Comparison of ENCODE assay signal across 8 mouse cellular contexts in genomic region chr1:132741175-132741997, GRCm38 (mm10). TPM values are rescaled to one million over a fixed set of nuclear protein-coding genes. Genes with fewer than 3 reads are reported as not detected.
DNase-seq lines count a peak whose midpoint lies in the region; ATAC-seq and TF ChIP-seq lines count a peak whose summit lies in the region.

TSS of gene Nfasc (minus strand) at chr1:132741797.

- H3K4me1 ChIP-seq in lung, embryonic 14.5 days (ENCODE audit: insufficient read depth) = no peaks in the 10 kb centered on the region
- H3K4me1 ChIP-seq in embryonic facial prominence, embryonic 13.5 days = peaks cover 16% of the 10 kb centered on the region; the same call in 1 of the 2 replicates
- H3K4me1 ChIP-seq in heart, embryonic 10.5 days = peaks cover 24% of the 10 kb centered on the region
- H3K4me1 ChIP-seq in kidney, embryonic 14.5 days (ENCODE audit: control insufficient read depth, insufficient read depth, low read length) = 0 out of 2 replicates have a peak, but pooled peaks cover 2% of the 10 kb centered on the region
- H3K4me1 ChIP-seq in limb, embryonic 11.5 days (ENCODE audit: control insufficient read depth, insufficient read depth, low read length) = no peaks in the 10 kb centered on the region
- H3K4me1 ChIP-seq in neural tube, embryonic 12.5 days = peaks cover 48% of the 10 kb centered on the region

- DNase-seq in lung, embryonic 14.5 days = peak; percentile 73
- no peak for DNase-seq in lung, postnatal 25 days (ENCODE audit: low spot score)
- DNase-seq in heart, embryonic 10.5 days (ENCODE audit: low spot score) = peak; percentile 78
- peak; percentile 88 for DNase-seq in limb, embryonic 11.5 days (ENCODE audit: low spot score)
- DNase-seq in testis, postnatal 14 days (ENCODE audit: low spot score) = peak; percentile 53

- no peaks in the 10 kb centered on the region for H3K9me3 ChIP-seq in lung, embryonic 14.5 days (ENCODE audit: low read depth, low read length)
- no peaks in the 10 kb centered on the region for H3K9me3 ChIP-seq in embryonic facial prominence, embryonic 13.5 days
- no peaks in the 10 kb centered on the region for H3K9me3 ChIP-seq in heart, embryonic 10.5 days
- no peaks in the 10 kb centered on the region for H3K9me3 ChIP-seq in kidney, embryonic 14.5 days (ENCODE audit: control insufficient read depth, low read length)
- H3K9me3 ChIP-seq in limb, embryonic 11.5 days (ENCODE audit: control insufficient read depth, low read length) = no peaks in the 10 kb centered on the region
- H3K9me3 ChIP-seq in neural tube, embryonic 12.5 days = no peaks in the 10 kb centered on the region

- no peak for TF ChIP-seq CTCF in lung, embryonic 14.5 days (IDR thresholded peaks at IDR 0.05; ENCODE audit: low read depth)

- H3K27ac ChIP-seq in lung, embryonic 14.5 days (ENCODE audit: low read depth) = no peak within 1 kb of the TSS
- no peak within 1 kb of the TSS for H3K27ac ChIP-seq in embryonic facial prominence, embryonic 13.5 days
- H3K27ac ChIP-seq in heart, embryonic 10.5 days = peak within 1 kb of the TSS; percentile 52; the same call in 1 of the 2 replicates
- no peak within 1 kb of the TSS for H3K27ac ChIP-seq in kidney, embryonic 14.5 days (ENCODE audit: low read depth, low read length)
- no peak within 1 kb of the TSS for H3K27ac ChIP-seq in limb, embryonic 11.5 days (replicated peaks; ENCODE audit: low read depth, low read length)
- peak within 1 kb of the TSS; percentile 11; the same call in 1 of the 2 replicates for H3K27ac ChIP-seq in neural tube, embryonic 12.5 days

- H3K4me2 ChIP-seq in lung, embryonic 14.5 days = peak within 1 kb of the TSS; percentile 64
- H3K4me2 ChIP-seq in embryonic facial prominence, embryonic 13.5 days = peak within 1 kb of the TSS; percentile 83
- H3K4me2 ChIP-seq in kidney, embryonic 14.5 days (replicated peaks; ENCODE audit: low read depth, low read length) = peak within 1 kb of the TSS; percentile 57
- H3K4me2 ChIP-seq in limb, embryonic 11.5 days (ENCODE audit: low read depth, severe bottlenecking) = peak within 1 kb of the TSS; percentile 52
- peak within 1 kb of the TSS; percentile 68 for H3K4me2 ChIP-seq in neural tube, embryonic 12.5 days (replicated peaks)

- no peaks in the 10 kb centered on the region for H3K36me3 ChIP-seq in lung, embryonic 14.5 days (ENCODE audit: insufficient read depth)
- H3K36me3 ChIP-seq in embryonic facial prominence, embryonic 13.5 days = no peaks in the 10 kb centered on the region
- H3K36me3 ChIP-seq in heart, embryonic 10.5 days = no peaks in the 10 kb centered on the region
- H3K36me3 ChIP-seq in kidney, embryonic 14.5 days (ENCODE audit: control insufficient read depth, insufficient read depth, low read length) = no peaks in the 10 kb centered on the region
- no peaks in the 10 kb centered on the region for H3K36me3 ChIP-seq in limb, embryonic 11.5 days (ENCODE audit: control insufficient read depth, insufficient read depth, low read length)
- no peaks in the 10 kb centered on the region for H3K36me3 ChIP-seq in neural tube, embryonic 12.5 days

- H3K9ac ChIP-seq in lung, embryonic 14.5 days = peak within 1 kb of the TSS; percentile 30; the same call in 1 of the 2 replicates
- peak within 1 kb of the TSS; percentile 61 for H3K9ac ChIP-seq in embryonic facial prominence, embryonic 13.5 days
- peak within 1 kb of the TSS; percentile 28; the same call in 1 of the 2 replicates for H3K9ac ChIP-seq in kidney, embryonic 14.5 days (ENCODE audit: low read depth, low read length)
- H3K9ac ChIP-seq in limb, embryonic 11.5 days (ENCODE audit: low read length) = no peak within 1 kb of the TSS
- H3K9ac ChIP-seq in neural tube, embryonic 12.5 days = peak within 1 kb of the TSS; percentile 77

- peak within 1 kb of the TSS; percentile 35 for H3K4me3 ChIP-seq in lung, embryonic 14.5 days (ENCODE audit: low read depth, low read length)
- peak within 1 kb of the TSS; percentile 48 for H3K4me3 ChIP-seq in embryonic facial prominence, embryonic 13.5 days
- peak within 1 kb of the TSS; percentile 59 for H3K4me3 ChIP-seq in heart, embryonic 10.5 days
- H3K4me3 ChIP-seq in kidney, embryonic 14.5 days (ENCODE audit: low read length) = peak within 1 kb of the TSS; percentile 42
- peak within 1 kb of the TSS; percentile 31 for H3K4me3 ChIP-seq in limb, embryonic 11.5 days (ENCODE audit: low read depth, low read length)
- H3K4me3 ChIP-seq in neural tube, embryonic 12.5 days = peak within 1 kb of the TSS; percentile 57

- ATAC-seq in lung, embryonic 14.5 days (ENCODE audit: insufficient read depth) = peak; percentile 56
- peak; percentile 32; the same call in 1 of the 2 replicates for ATAC-seq in embryonic facial prominence, embryonic 13.5 days (ENCODE audit: insufficient number of reproducible peaks, insufficient read depth, low FRiP score, low TSS enrichment, low read depth)
- ATAC-seq in kidney, embryonic 14.5 days (ENCODE audit: low FRiP score, low TSS enrichment) = peak; percentile 72
- peak; percentile 71; the same call in 1 of the 2 replicates for ATAC-seq in limb, embryonic 11.5 days (ENCODE audit: insufficient number of reproducible peaks, low FRiP score, low TSS enrichment, low read depth)
- peak; percentile 78 for ATAC-seq in neural tube, embryonic 12.5 days (ENCODE audit: low FRiP score, low read depth)

- WGBS in lung, embryonic 14.5 days = 4% methylated on average over 48 of the region's 51 CpGs
- WGBS in embryonic facial prominence, embryonic 13.5 days = 3% methylated on average over 51 of the region's 51 CpGs
- 6% methylated on average over 50 of the region's 51 CpGs for WGBS in heart, embryonic 10.5 days
- WGBS in kidney, embryonic 14.5 days = 4% methylated on average over 48 of the region's 51 CpGs
- WGBS in limb, embryonic 11.5 days = 4% methylated on average over 51 of the region's 51 CpGs
- WGBS in neural tube, embryonic 12.5 days = 4% methylated on average over 51 of the region's 51 CpGs

- H3K27me3 ChIP-seq in lung, embryonic 14.5 days (ENCODE audit: insufficient read depth, low read length) = peaks cover 43% of the 10 kb centered on the region
- peaks cover 69% of the 10 kb centered on the region for H3K27me3 ChIP-seq in embryonic facial prominence, embryonic 13.5 days
- H3K27me3 ChIP-seq in heart, embryonic 10.5 days (ENCODE audit: insufficient read depth, poor library complexity, severe bottlenecking) = peaks cover 83% of the 10 kb centered on the region
- H3K27me3 ChIP-seq in kidney, embryonic 14.5 days (ENCODE audit: control insufficient read depth, insufficient read depth, low read length) = peaks cover 44% of the 10 kb centered on the region
- H3K27me3 ChIP-seq in limb, embryonic 11.5 days (ENCODE audit: control insufficient read depth, insufficient read depth, low read length) = peaks cover 52% of the 10 kb centered on the region
- H3K27me3 ChIP-seq in neural tube, embryonic 12.5 days (replicated peaks) = no peaks in the 10 kb centered on the region; the same call in 1 of the 2 replicates

RNA-seq across cellular contexts. Expression of gene Nfasc, which starts in this region (rescaled TPM):
- 0.30 and 0.57 TPM in 2 replicates for polyA plus RNA-seq in lung, embryonic 14.5 days (2014; fragmentation: Nextera tagmentation; extraction: Ambion mirVana)
- polyA plus RNA-seq in embryonic facial prominence, embryonic 13.5 days (2015; fragmentation: Nextera tagmentation; extraction: Ambion mirVana) = 1.7 and 2.9 TPM in 2 replicates
- 0.22 and 0.84 TPM in 2 replicates for polyA plus RNA-seq in heart, embryonic 10.5 days (2016; fragmentation: Nextera tagmentation; extraction: Ambion mirVana)
- 0.43 and 0.76 TPM in 2 replicates for polyA plus RNA-seq in kidney, embryonic 14.5 days (2014; fragmentation: Nextera tagmentation; extraction: Ambion mirVana)
- 0.99 and 1.4 TPM in 2 replicates for polyA plus RNA-seq in limb, embryonic 11.5 days (2014; fragmentation: Nextera tagmentation; extraction: Ambion mirVana)
- 37.3 and 42.3 TPM in 2 replicates for polyA plus RNA-seq in neural tube, embryonic 12.5 days (2016; fragmentation: Nextera tagmentation; extraction: Ambion mirVana)

Comparison
In these comparisons a context has a peak if more than half of its experiments do, and no peak if none do; other contexts are left out.
1. Peak in DNase-seq, ATAC-seq, H3K4me3 ChIP-seq, H3K9ac ChIP-seq and H3K4me2 ChIP-seq in lung, embryonic 14.5 days; RNA of the gene not detected or under 1 TPM.
2. Peak in DNase-seq, H3K4me3 ChIP-seq and H3K27ac ChIP-seq in heart, embryonic 10.5 days; RNA of the gene not detected or under 1 TPM.
3. Peak in ATAC-seq, H3K4me3 ChIP-seq, H3K9ac ChIP-seq and H3K4me2 ChIP-seq in kidney, embryonic 14.5 days; RNA of the gene not detected or under 1 TPM.